Mouse (Mus musculus) spleen, postnatal 10 days (tissue): ENCODE results near the gene Zfp385a.

Source experiments
- DNase-seq, 2 experiments: peaks; one replicate each; pipeline ENCODE4 v3.0.0; 2021 to 2022; ENCODE audit warnings: low spot score in 2 of 2

Zfp385a gene

DNA sequence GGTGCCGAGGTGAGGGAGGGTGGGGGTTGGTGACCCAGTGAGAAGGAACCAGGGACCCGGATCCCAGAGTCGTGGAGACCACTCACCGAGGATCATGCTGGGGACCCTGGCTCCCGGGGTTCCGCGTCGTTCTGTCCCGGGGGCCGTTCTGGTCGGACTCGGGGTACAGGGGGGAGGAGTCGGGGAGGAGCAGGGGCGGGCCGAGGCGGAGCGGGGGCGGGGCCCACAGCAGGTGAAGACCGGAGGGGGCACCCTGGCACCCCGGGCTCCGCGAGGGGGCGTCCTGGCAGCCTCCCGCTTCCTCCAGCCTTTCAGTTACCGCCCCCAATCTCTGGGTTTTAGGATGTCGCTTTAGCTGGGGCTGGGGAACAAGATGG, at the start of gene Zfp385a:
TSS of gene Zfp385a (minus strand) at position 133 of the 377 bp plus-strand sequence.
- DNase-seq: peak; percentile 30 to 79

DNA sequence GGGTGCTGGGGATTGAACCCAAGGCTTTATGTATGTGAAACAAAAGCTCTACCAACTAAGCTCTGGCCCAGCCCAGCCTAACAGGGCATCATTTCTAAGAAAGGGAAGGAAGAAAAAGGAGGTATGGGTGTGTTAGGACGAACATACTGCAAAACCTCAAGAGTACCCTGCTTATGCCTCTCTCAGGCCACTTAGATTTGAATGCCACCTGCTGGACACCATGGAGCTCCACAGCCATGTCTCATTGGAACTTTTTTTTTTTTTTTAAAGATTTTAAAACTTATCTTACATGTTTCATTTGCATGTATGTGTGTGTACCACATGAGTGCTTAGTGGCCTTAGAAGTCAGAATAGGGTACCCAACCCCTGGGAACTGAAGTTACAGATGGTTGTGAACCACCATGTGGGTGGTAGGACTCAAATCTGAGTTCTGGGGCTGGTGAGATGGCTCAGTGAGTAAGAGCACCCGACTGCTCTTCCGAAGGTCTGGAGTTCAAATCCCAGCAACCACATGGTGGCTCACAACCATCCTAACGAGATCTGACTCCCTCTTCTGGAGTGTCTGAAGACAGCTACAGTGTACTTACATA, 48.8 kb upstream of the Zfp385a start:
- DNase-seq: no peak

- no peak for DNase-seq
Observed at GRCm38 (mm10) chr15:103383771-103384488, 44.0 kb upstream of the Zfp385a start.

- no peak for DNase-seq
Observed at GRCm38 (mm10) chr15:103382795-103383406, 43.0 kb upstream of the Zfp385a start.

GRCm38 (mm10) chr15:103382075-103382474, 42.2 kb upstream of the Zfp385a start:
- no peak for DNase-seq

- no peak for DNase-seq
Observed at GRCm38 (mm10) chr15:103378665-103379356, 38.9 kb upstream of the Zfp385a start.

GRCm38 (mm10) chr15:103377752-103378664, 38.1 kb upstream of the Zfp385a start:
- no peak for DNase-seq

- DNase-seq: no peak
Observed at GRCm38 (mm10) chr15:103376837-103377269, 37.0 kb upstream of the Zfp385a start.

- no peak for DNase-seq
Observed at GRCm38 (mm10) chr15:103375112-103375800, 35.4 kb upstream of the Zfp385a start.

DNA sequence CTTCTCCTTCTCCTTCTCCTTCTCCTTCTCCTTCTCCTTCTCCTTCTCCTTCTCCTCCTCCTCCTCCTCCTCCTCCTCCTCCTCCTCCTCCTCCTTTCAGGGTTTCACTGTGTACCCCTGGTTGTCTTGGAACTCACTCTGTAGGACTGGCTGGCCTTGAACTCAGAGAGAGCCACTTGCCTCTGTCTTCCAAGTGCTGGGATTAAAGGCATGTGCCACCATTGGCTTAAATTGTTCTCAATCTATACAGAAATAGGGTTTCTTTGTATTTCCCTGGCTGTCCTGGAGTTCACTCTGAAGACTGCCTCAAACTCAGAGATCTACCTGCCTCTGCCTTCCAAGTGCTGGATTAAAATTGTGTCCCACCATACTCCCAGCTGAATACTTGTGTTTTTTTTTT, 32.6 kb upstream of the Zfp385a start:
- DNase-seq: no peak

- DNase-seq: no peak
Observed at GRCm38 (mm10) chr15:103371741-103372140, 31.8 kb upstream of the Zfp385a start.

DNA sequence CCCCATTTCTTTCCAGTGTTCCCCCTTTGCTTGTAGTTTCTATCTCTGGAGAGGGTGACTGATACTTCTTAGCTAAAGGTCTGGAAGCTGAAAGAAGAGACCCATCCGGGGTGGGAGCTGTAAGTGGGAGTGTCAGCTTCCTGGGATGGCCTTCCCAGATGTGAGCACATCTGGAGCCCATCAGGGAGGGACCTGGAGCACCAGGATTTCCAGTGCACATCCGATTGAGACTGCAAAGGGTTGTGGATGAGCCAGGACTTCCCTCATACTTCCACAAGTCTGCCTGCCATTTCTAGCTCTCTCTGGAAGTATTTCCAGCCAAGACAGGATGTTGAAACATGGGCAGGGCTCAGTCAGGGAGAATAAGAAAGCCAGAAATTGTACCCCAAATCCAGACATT, 31.3 kb upstream of the Zfp385a start:
- DNase-seq: no peak

GRCm38 (mm10) chr15:103370462-103370861, 30.6 kb upstream of the Zfp385a start:
- DNase-seq: no peak

- DNase-seq: no peak
Observed at GRCm38 (mm10) chr15:103369123-103369522, 29.2 kb upstream of the Zfp385a start.

GRCm38 (mm10) chr15:103368179-103368940, 28.5 kb upstream of the Zfp385a start:
- no peak for DNase-seq

DNA sequence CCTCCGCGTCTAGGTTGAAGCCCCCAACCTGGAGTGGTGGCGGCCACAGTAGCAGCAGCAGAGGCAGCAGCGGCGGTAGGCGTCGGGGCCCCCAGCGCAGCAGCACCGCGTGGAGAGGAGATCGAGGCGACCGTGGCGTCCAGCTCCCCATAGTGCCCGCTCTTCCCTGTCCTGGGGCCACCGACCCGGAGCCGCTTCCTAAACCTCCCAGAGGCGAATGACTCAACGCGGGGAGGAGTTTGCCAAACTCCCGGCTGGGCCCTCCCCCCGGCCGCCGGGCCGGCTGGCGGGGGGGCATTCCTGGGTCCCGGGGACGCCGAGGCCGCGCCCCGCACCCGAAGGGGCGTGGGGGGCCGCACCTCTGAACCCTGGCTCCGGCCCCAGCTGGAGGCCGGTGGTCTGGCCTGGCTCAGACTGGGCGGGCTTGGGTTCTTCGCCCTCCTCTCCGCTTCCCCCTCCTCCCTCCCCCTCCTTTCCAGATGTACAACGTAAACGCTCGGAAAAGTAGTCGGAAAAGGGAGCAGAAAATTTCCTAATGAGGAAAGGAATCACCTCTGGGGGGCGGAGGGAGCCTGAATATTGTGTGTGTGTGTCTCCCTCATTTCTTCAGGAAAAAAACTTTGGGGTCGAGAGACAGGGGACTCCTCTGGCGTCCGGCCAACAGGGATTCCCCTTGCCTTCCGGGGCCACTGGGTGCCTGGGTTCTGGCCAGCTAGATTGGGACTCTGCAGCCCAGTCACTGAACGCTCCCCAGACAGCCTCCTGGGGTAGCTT, 26.7 kb upstream of the Zfp385a start, which contains the start of gene Itga5:
TSS of gene Itga5 (minus strand) at position 388 of the 774 bp plus-strand sequence.
- peak in 1 of 2 experiments; percentile 45 for DNase-seq

GRCm38 (mm10) chr15:103365471-103366375, 25.8 kb upstream of the Zfp385a start:
- DNase-seq: peak in 1 of 2 experiments; percentile 39

- DNase-seq: no peak
Observed at GRCm38 (mm10) chr15:103364761-103365160, 24.9 kb upstream of the Zfp385a start.
